Mouse (Mus musculus): ENCODE results near the gene Dhrs7c. TPM values are rescaled to one million over a fixed set of nuclear protein-coding genes. Genes with fewer than 3 reads are reported as not detected.

The Dhrs7c gene
- total RNA-seq, 4 experiments from 2014 or later = not detected

GRCm38 (mm10) chr11:67839810-67840209 is 41.8 kb downstream of the Dhrs7c start:
- no peak for DNase-seq (ENCODE audit: low spot score in 2 of 2)

- no peak for DNase-seq (ENCODE audit: low spot score in 2 of 2)
Observed at GRCm38 (mm10) chr11:67845193-67845592, 47.2 kb downstream of the Dhrs7c start.

GRCm38 (mm10) chr11:67851770-67852169 is 53.8 kb downstream of the Dhrs7c start:
- DNase-seq (ENCODE audit: low spot score in 2 of 2) = no peak

- DNase-seq (ENCODE audit: low spot score in 2 of 2) = no peak
Observed at GRCm38 (mm10) chr11:67853996-67854395, 56.0 kb downstream of the Dhrs7c start.

- DNase-seq (ENCODE audit: low spot score in 2 of 2) = no peak
Observed at GRCm38 (mm10) chr11:67855035-67855434, 57.0 kb downstream of the Dhrs7c start.

- no peak for DNase-seq (ENCODE audit: low spot score in 2 of 2)
Observed at GRCm38 (mm10) chr11:67858518-67858917, 60.5 kb downstream of the Dhrs7c start.

GRCm38 (mm10) chr11:67860743-67861398 is 62.9 kb downstream of the Dhrs7c start:
- DNase-seq (ENCODE audit: low spot score in 2 of 2) = no peak

- DNase-seq (ENCODE audit: low spot score in 2 of 2) = no peak
Observed at GRCm38 (mm10) chr11:67861399-67861838, 63.4 kb downstream of the Dhrs7c start.

- no peak for DNase-seq (ENCODE audit: low spot score in 2 of 2)
Observed at GRCm38 (mm10) chr11:67865100-67865499, 67.1 kb downstream of the Dhrs7c start.

Other genes starting within 250 kb of the Dhrs7c start
- 1 to 10 TPM in 2 of 4 experiments, under 1 TPM in 2; 0.72 to 2.4 (median 1.0) TPM for gene Rcvrn, start 102.9 kb upstream of the Dhrs7c start, total RNA-seq (2022)
- 1 to 10 TPM; 1.4 to 2.0 (median 1.8) TPM for gene Glp2r, start 27.0 kb upstream of the Dhrs7c start, total RNA-seq (2022)
- not detected for gene Gsg1l2, start 23.6 kb upstream of the Dhrs7c start, total RNA-seq (2022)
- 1 to 10 TPM; 3.0 to 4.6 (median 3.9) TPM for gene Usp43, start 124.0 kb downstream of the Dhrs7c start, total RNA-seq (2022)
- 1 to 10 TPM; 4.9 to 8.6 (median 5.8) TPM for gene Cfap52, start 167.5 kb downstream of the Dhrs7c start, total RNA-seq (2022)
- 10 to 100 TPM; 27.4 to 41.6 (median 32.4) TPM for gene Stx8, start 168.0 kb downstream of the Dhrs7c start, total RNA-seq (2022)

All from left cerebral cortex, adult 8-10 months (tissue).